Mouse (Mus musculus): ENCODE data around the gene Slc16a12.

GRCm38 (mm10) chr19:34696352-34696986 lies 50.6 kb downstream of the Slc16a12 start:
- TF ChIP-seq POLR2A (IDR thresholded peaks at IDR 0.05; ENCODE audit: borderline replicate concordance, extremely low read depth, insufficient read depth, insufficient read length, poor library complexity, severe bottlenecking) (no peak), CTCF (IDR thresholded peaks at IDR 0.05; ENCODE audit: borderline replicate concordance, extremely low read depth, insufficient read depth, insufficient read length) (no peak)

All from brain, embryonic 14.5 days (tissue).